Mouse (Mus musculus) embryonic facial prominence, embryonic 14.5 days (tissue): ENCODE data around the gene Hibadh. TPM values are rescaled to one million over a fixed set of nuclear protein-coding genes. Genes with fewer than 3 reads are reported as not detected.

ENCODE experiments used
- ATAC-seq: fragments of 200-750 bp; cut with Nextera tagmentation; 2 replicates; pipeline ENCODE4 v1.8.0; 2017; ENCODE audit warnings: low read depth, moderate number of reproducible peaks, moderate TSS enrichment
- DNase-seq: peaks from one replicate; pipeline ENCODE4 v3.0.0-alpha.2; 2015; ENCODE audit warnings: low spot score
- H3K27ac ChIP-seq: fragments of 300-500 bp; sonication (generic); replicated peaks from 2 replicates; pipeline ENCODE4 v1.5.1; 2014; ENCODE audit warnings: low read depth, mild to moderate bottlenecking, low read length, moderate library complexity
- H3K27me3 ChIP-seq: fragments of 300-500 bp; sonication (generic); replicated peaks from 2 replicates; pipeline ENCODE4 v1.6.1; 2014; ENCODE audit warnings: low read length; ENCODE audit not compliant: control insufficient read depth, insufficient read depth
- H3K36me3 ChIP-seq: fragments of 300-500 bp; sonication (generic); 2 replicates; pipeline ENCODE4 v1.6.1; 2014; ENCODE audit warnings: low read length, mixed read lengths; ENCODE audit not compliant: control insufficient read depth, insufficient read depth
- H3K4me1 ChIP-seq: fragments of 300-500 bp; sonication (generic); 2 replicates; pipeline ENCODE4 v1.6.1; 2014; ENCODE audit warnings: antibody characterized with exemption, low read length; ENCODE audit not compliant: control insufficient read depth, insufficient read depth
- H3K4me2 ChIP-seq: fragments of 300-500 bp; sonication (generic); 2 replicates; pipeline ENCODE4 v1.6.1; 2014; ENCODE audit warnings: low read depth, mild to moderate bottlenecking, low read length, moderate library complexity, mixed read lengths
- H3K4me3 ChIP-seq: fragments of 300-500 bp; sonication (generic); 2 replicates; pipeline ENCODE4 v1.5.1; 2014; ENCODE audit warnings: low read depth, mild to moderate bottlenecking, low read length
- H3K9ac ChIP-seq: fragments of 300-500 bp; sonication (generic); 2 replicates; pipeline ENCODE4 v1.6.1; 2014; ENCODE audit warnings: low read depth, mild to moderate bottlenecking, low read length, moderate library complexity, mixed read lengths
- H3K9me3 ChIP-seq: fragments of 300-500 bp; sonication (generic); 2 replicates; pipeline ENCODE4 v1.6.1; 2016; ENCODE audit warnings: low read length; ENCODE audit not compliant: control insufficient read depth
- WGBS: fragments of 180-500 bp; shearing (Covaris S2); extraction: QIAGEN DNeasy Blood & Tissue Kit; methylation state at CpG from one replicate; pipeline ENCODE4 v1.1.7; 2014; 5-methylcytosine and 5-hydroxymethylcytosine counted together
- polyA plus RNA-seq: library from polyadenylated mRNA; unstranded; fragments of >200 nt; fragmentation: Nextera tagmentation; extraction: Ambion mirVana; gene quantifications from 2 replicates; pipeline ENCODE4 v1.2.1, GENCODE M21; 2014

Hibadh gene
- polyA plus RNA-seq, 1 experiment from 2014 or later = 65.4 TPM

GRCm38 (mm10) chr6:52577270-52577669 is 62.9 kb downstream of the Hibadh start:
- peak; percentile 64 for DNase-seq
- no peaks in the 10 kb centered on the region for H3K9me3 ChIP-seq
- 35% methylated on average over 4 of the region's 4 CpGs for WGBS

GRCm38 (mm10) chr6:52568706-52569105 is 71.5 kb downstream of the Hibadh start:
- DNase-seq (no peak), ATAC-seq (no peak)
- no peaks in the 10 kb centered on the region for H3K4me1 ChIP-seq
- 82% methylated on average over 6 of the region's 6 CpGs for WGBS
- no peaks in the 10 kb centered on the region for H3K9me3 ChIP-seq
- H3K4me2 ChIP-seq = no peak overlapping the region
- no peak overlapping the region for H3K4me3 ChIP-seq
- no peaks in the 10 kb centered on the region for H3K36me3 ChIP-seq
- no peaks in the 10 kb centered on the region for H3K27me3 ChIP-seq
- no peak overlapping the region for H3K27ac ChIP-seq
- H3K9ac ChIP-seq = no peak overlapping the region

More at GRCm38 (mm10) chr6:52577270-52577669, 62.9 kb downstream of the Hibadh start:
- no peak overlapping the region for H3K27ac ChIP-seq
- no peak overlapping the region for H3K9ac ChIP-seq
- no peak for ATAC-seq
- H3K4me2 ChIP-seq = no peak overlapping the region
- no peak overlapping the region for H3K4me3 ChIP-seq
- H3K36me3 ChIP-seq = no peaks in the 10 kb centered on the region
- H3K27me3 ChIP-seq = no peaks in the 10 kb centered on the region
- no peaks in the 10 kb centered on the region for H3K4me1 ChIP-seq

- WGBS = 71% methylated on average over 20 of the region's 20 CpGs
- DNase-seq (no peak), ATAC-seq (no peak)
- no peak overlapping the region for H3K9ac ChIP-seq
- H3K27ac ChIP-seq = no peak overlapping the region
- H3K27me3 ChIP-seq = no peaks in the 10 kb centered on the region
- no peaks in the 10 kb centered on the region for H3K9me3 ChIP-seq
- no peak overlapping the region for H3K4me2 ChIP-seq
- no peaks in the 10 kb centered on the region for H3K36me3 ChIP-seq
- H3K4me1 ChIP-seq = no peaks in the 10 kb centered on the region
- H3K4me3 ChIP-seq = no peak overlapping the region
Measured at GRCm38 (mm10) chr6:52567327-52568299, 72.6 kb downstream of the Hibadh start.

GRCm38 (mm10) chr6:52565210-52565609 is 75.0 kb downstream of the Hibadh start:
- H3K9ac ChIP-seq = no peak overlapping the region
- no peak for ATAC-seq
- H3K27me3 ChIP-seq = no peaks in the 10 kb centered on the region
- no peak for DNase-seq
- no peak overlapping the region for H3K4me2 ChIP-seq
- no peaks in the 10 kb centered on the region for H3K9me3 ChIP-seq
- WGBS = 85% methylated on average over 5 of the region's 5 CpGs
- H3K27ac ChIP-seq = no peak overlapping the region
- no peaks in the 10 kb centered on the region for H3K36me3 ChIP-seq
- no peaks in the 10 kb centered on the region for H3K4me1 ChIP-seq
- H3K4me3 ChIP-seq = no peak overlapping the region

GRCm38 (mm10) chr6:52562994-52563393 is 77.2 kb downstream of the Hibadh start:
- H3K4me2 ChIP-seq = no peak overlapping the region
- H3K4me3 ChIP-seq = no peak overlapping the region
- H3K36me3 ChIP-seq = no peaks in the 10 kb centered on the region
- DNase-seq (no peak), ATAC-seq (no peak)
- H3K9me3 ChIP-seq = no peaks in the 10 kb centered on the region
- no peak overlapping the region for H3K9ac ChIP-seq
- 87% methylated on average over 4 of the region's 4 CpGs for WGBS
- no peak overlapping the region for H3K27ac ChIP-seq
- H3K4me1 ChIP-seq = no peaks in the 10 kb centered on the region
- no peaks in the 10 kb centered on the region for H3K27me3 ChIP-seq

- Histone ChIP-seq H3K9me3 (no peaks in the 10 kb centered on the region), H3K4me3 (no peak overlapping the region), H3K36me3 (peaks cover 5% of the 10 kb centered on the region; the same call in 1 of the 2 replicates), H3K4me1 (no peaks in the 10 kb centered on the region), H3K9ac (no peak overlapping the region), H3K4me2 (no peak overlapping the region), H3K27ac (no peak overlapping the region), H3K27me3 (no peaks in the 10 kb centered on the region)
- 81% methylated on average over 3 of the region's 3 CpGs for WGBS
- ATAC-seq = no peak
- DNase-seq = no peak
Measured at GRCm38 (mm10) chr6:52559041-52559440, 81.1 kb downstream of the Hibadh start.

GRCm38 (mm10) chr6:52544376-52544775 is 95.8 kb downstream of the Hibadh start:
- DNase-seq (peak; percentile 27), ATAC-seq (no peak)
- WGBS = 55% methylated on average over 4 of the region's 4 CpGs

GRCm38 (mm10) chr6:52542464-52542863 is 97.7 kb downstream of the Hibadh start:
- ATAC-seq (no peak), DNase-seq (no peak)
- WGBS = 96% methylated on average over 5 of the region's 5 CpGs
- H3K9me3 ChIP-seq = peaks cover 6% of the 10 kb centered on the region
- H3K27ac ChIP-seq = no peak overlapping the region
- H3K27me3 ChIP-seq = no peaks in the 10 kb centered on the region
- no peak overlapping the region for H3K4me3 ChIP-seq
- H3K9ac ChIP-seq = no peak overlapping the region
- H3K4me1 ChIP-seq = no peaks in the 10 kb centered on the region
- H3K36me3 ChIP-seq = peaks cover 34% of the 10 kb centered on the region
- H3K4me2 ChIP-seq = no peak overlapping the region

More at GRCm38 (mm10) chr6:52544376-52544775, 95.8 kb downstream of the Hibadh start:
- no peak overlapping the region for H3K9ac ChIP-seq
- H3K36me3 ChIP-seq = peaks cover 38% of the 10 kb centered on the region
- H3K4me2 ChIP-seq = no peak overlapping the region
- no peaks in the 10 kb centered on the region for H3K9me3 ChIP-seq
- no peak overlapping the region for H3K4me3 ChIP-seq
- H3K27ac ChIP-seq = no peak overlapping the region
- no peaks in the 10 kb centered on the region for H3K4me1 ChIP-seq
- no peaks in the 10 kb centered on the region for H3K27me3 ChIP-seq
